Mouse (Mus musculus): ENCODE results near the gene Fam102b. TPM values are rescaled to one million over a fixed set of nuclear protein-coding genes. Genes with fewer than 3 reads are reported as not detected.

Gene Fam102b
- polyA plus RNA-seq (2012): 2.6 and 2.7 TPM in 2 replicates

GRCm38 (mm10) chr3:109027515-109027987 is at the start of gene Fam102b:
TSS of gene Fam102b (minus strand) at chr3:109027607.

DNA sequence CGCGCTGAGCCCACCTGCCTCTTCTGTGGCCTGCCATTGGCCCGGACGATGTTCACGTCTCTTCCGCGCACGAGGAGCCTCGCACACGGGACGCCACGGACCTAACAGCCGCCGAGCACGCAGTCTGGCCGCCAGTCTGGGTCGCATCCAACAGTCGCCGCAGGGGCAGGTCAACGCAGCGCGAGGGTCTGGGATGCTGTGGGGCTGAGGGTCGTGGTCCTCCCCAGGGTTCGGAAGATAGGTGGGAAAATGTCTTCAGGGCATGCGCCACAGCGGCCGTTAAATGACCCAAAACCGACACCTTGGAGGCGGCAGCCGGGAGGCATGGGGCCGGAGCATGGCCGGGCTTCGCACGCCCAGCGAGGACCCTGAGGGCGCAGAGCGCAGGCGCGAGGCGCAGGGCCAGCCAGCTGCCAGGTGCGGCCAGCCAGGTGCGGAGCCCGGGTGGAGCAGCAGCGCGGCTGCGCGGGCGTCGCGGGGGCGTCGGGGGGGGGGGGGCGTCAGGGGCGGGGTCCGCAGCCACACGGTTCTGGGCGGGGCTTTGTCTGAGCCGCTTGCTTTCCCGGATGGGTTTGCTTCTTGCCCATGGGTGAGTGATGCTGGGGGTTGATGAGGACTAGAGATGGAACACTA is 87.3 kb downstream of the Fam102b start, which contains the start of gene Gm9857:
Gene Gm9857, minus strand, starts transcription at position 445 of the 633 bp plus-strand sequence.

GRCm38 (mm10) chr3:108939573-108939972 is 87.8 kb downstream of the Fam102b start, which contains the start of gene Henmt1:
TSS of gene Henmt1 (plus strand) at chr3:108939873.

Other genes starting within 250 kb of the Fam102b start
- gene Stxbp3, start 187.1 kb downstream of the Fam102b start, polyA plus RNA-seq (2012): 16.7 and 24.2 TPM in 2 replicates
- not detected in 2 replicates for gene Fndc7, start 137.6 kb downstream of the Fam102b start, polyA plus RNA-seq (2012)
- 87.2 and 125 TPM in 2 replicates for gene Prpf38b, start 115.9 kb downstream of the Fam102b start, polyA plus RNA-seq (2012)
- gene Henmt1, start 87.7 kb downstream of the Fam102b start, polyA plus RNA-seq (2012): 0.19 TPM in 1 of 2 replicates, not detected in the other
- gene Gm9857, start 87.2 kb downstream of the Fam102b start, polyA plus RNA-seq (2012): not detected in 2 replicates
- gene Slc25a54, start 52.9 kb upstream of the Fam102b start, polyA plus RNA-seq (2012): not detected in 2 replicates
- 7.3 and 8.3 TPM in 2 replicates for gene Slc25a24, start 95.5 kb upstream of the Fam102b start, polyA plus RNA-seq (2012)